Mouse (Mus musculus) MEL (cell line): Measurements from ENCODE around the gene Phgr1. TPM values are rescaled to one million over a fixed set of nuclear protein-coding genes. Genes with fewer than 3 reads are reported as not detected.

Source experiments
- DNase-seq: peaks from one replicate; pipeline ENCODE4 v3.0.0; 2011; ENCODE audit warnings: low read depth, low spot score
- H3K27ac ChIP-seq: 2 replicates; pipeline ENCODE4 v1.5.1; 2012; ENCODE audit warnings: low read depth, mild to moderate bottlenecking, control low read depth, low read length, moderate library complexity; ENCODE audit not compliant: control insufficient read depth
- H3K27me3 ChIP-seq, 2 experiments: fragments of 150-350 bp in 1 of 2; sonication (generic) in 1 of 2; 2 replicates each; pipeline ENCODE4 v1.6.1; 2012; ENCODE audit warnings: low read length in 2 of 2, mild to moderate bottlenecking in 2 of 2, improper control_type of control experiment in 1 of 2, moderate library complexity in 1 of 2; ENCODE audit not compliant: insufficient read depth in 2 of 2, control insufficient read depth in 1 of 2
- H3K36me3 ChIP-seq, 2 experiments: 2 replicates each; pipeline ENCODE4 v1.6.1; 2012 to 2014; ENCODE audit warnings: low read length in 2 of 2, improper control_type of control experiment in 1 of 2, inconsistent platforms in 1 of 2, mild to moderate bottlenecking in 1 of 2; ENCODE audit not compliant: insufficient read depth in 2 of 2, control insufficient read depth in 1 of 2
- H3K4me1 ChIP-seq, 2 experiments: fragments of 150-350 bp in 1 of 2; sonication (generic) in 1 of 2; 2 replicates each; pipeline ENCODE4 v1.6.1; 2012; ENCODE audit warnings: low read length in 2 of 2, improper control_type of control experiment in 1 of 2, mild to moderate bottlenecking in 1 of 2; ENCODE audit not compliant: insufficient read depth in 2 of 2, control insufficient read depth in 1 of 2
- H3K4me3 ChIP-seq, 2 experiments: fragments of 150-350 bp in 1 of 2; sonication (generic) in 1 of 2; 2 replicates each; pipeline ENCODE4 v1.5.1; 2012; ENCODE audit warnings: low read depth in 2 of 2, low read length in 2 of 2, mild to moderate bottlenecking in 2 of 2, moderate library complexity in 2 of 2, control low read depth in 1 of 2, improper control_type of control experiment in 1 of 2; ENCODE audit not compliant: control insufficient read depth in 1 of 2, insufficient read depth in 1 of 2
- H3K79me2 ChIP-seq: 2 replicates; pipeline ENCODE4 v1.6.1; 2012; ENCODE audit warnings: mild to moderate bottlenecking, low read length, moderate library complexity; ENCODE audit not compliant: control insufficient read depth, poor library complexity, insufficient read depth
- H3K9ac ChIP-seq: 2 replicates; pipeline ENCODE4 v1.6.1; 2012; ENCODE audit warnings: low read depth, mild to moderate bottlenecking, control low read depth, low read length, moderate library complexity; ENCODE audit not compliant: control insufficient read depth, poor library complexity, severe bottlenecking
- H3K9me3 ChIP-seq: fragments of 150-350 bp; sonication (generic); replicated peaks from 2 replicates; pipeline ENCODE4 v1.6.1; 2012; ENCODE audit warnings: mild to moderate bottlenecking, low read length, improper control_type of control experiment, moderate library complexity; ENCODE audit not compliant: insufficient read depth
- BHLHE40 ChIP-seq: IDR thresholded peaks from 2 replicates; pipeline ENCODE4 v1.6.1; 2012; ENCODE audit warnings: low read depth, mild to moderate bottlenecking, inconsistent platforms, low read length, improper control_type of control experiment, borderline replicate concordance
- CHD2 ChIP-seq: IDR thresholded peaks from 2 replicates; pipeline ENCODE4 v1.6.1; 2011; ENCODE audit warnings: low read length, improper control_type of control experiment
- ETS1 ChIP-seq: IDR thresholded peaks from 2 replicates; pipeline ENCODE4 v1.6.1; 2012; ENCODE audit warnings: low read depth, mild to moderate bottlenecking, inconsistent platforms, low read length, improper control_type of control experiment, moderate library complexity
- HCFC1 ChIP-seq: IDR thresholded peaks from 2 replicates; pipeline ENCODE4 v1.6.1; 2012; ENCODE audit warnings: low read depth, mild to moderate bottlenecking, inconsistent platforms, low read length, improper control_type of control experiment, moderate library complexity
- JUND ChIP-seq: IDR thresholded peaks from 2 replicates; pipeline ENCODE4 v1.6.1; 2011; ENCODE audit warnings: low read depth, mild to moderate bottlenecking, improper control_type of control experiment, low read length
- MAX ChIP-seq: IDR thresholded peaks from 2 replicates; pipeline ENCODE4 v1.6.1; 2011; ENCODE audit warnings: low read length, improper control_type of control experiment
- MEF2A ChIP-seq: IDR thresholded peaks from 2 replicates; pipeline ENCODE4 v1.6.1; 2014; ENCODE audit warnings: low read depth, mild to moderate bottlenecking, inconsistent platforms, low read length, improper control_type of control experiment; ENCODE audit not compliant: poor library complexity, insufficient replicate concordance, severe bottlenecking; ENCODE audit errors: extremely low read depth
- MXI1 ChIP-seq: IDR thresholded peaks from 2 replicates; pipeline ENCODE4 v1.6.1; 2011; ENCODE audit warnings: mild to moderate bottlenecking, low read depth, low read length, improper control_type of control experiment
- MYB ChIP-seq: IDR thresholded peaks from 2 replicates; pipeline ENCODE4 v1.6.1; 2011; ENCODE audit warnings: mild to moderate bottlenecking, low read depth, low read length, improper control_type of control experiment
- MYC ChIP-seq: IDR thresholded peaks from 2 replicates; pipeline ENCODE4 v1.6.1; 2011; ENCODE audit warnings: low read depth, mild to moderate bottlenecking, low read length, improper control_type of control experiment, moderate library complexity
- POLR2A ChIP-seq, 2 experiments: IDR thresholded peaks; 2 replicates each; pipeline ENCODE4 v1.6.1; 2011 to 2012; ENCODE audit warnings: low read length in 2 of 2, mild to moderate bottlenecking in 2 of 2, control low read depth in 1 of 2, improper control_type of control experiment in 1 of 2, low read depth in 1 of 2, moderate library complexity in 1 of 2; ENCODE audit not compliant: control insufficient read depth in 1 of 2, insufficient read depth in 1 of 2, poor library complexity in 1 of 2
- POLR2AphosphoS2 ChIP-seq: IDR thresholded peaks from 2 replicates; pipeline ENCODE4 v1.6.1; 2011; ENCODE audit warnings: low read length, improper control_type of control experiment
- RAD21 ChIP-seq: IDR thresholded peaks from 2 replicates; pipeline ENCODE4 v1.6.1; 2011; ENCODE audit warnings: mild to moderate bottlenecking, low read depth, low read length, improper control_type of control experiment
- SMC3 ChIP-seq: IDR thresholded peaks from 2 replicates; pipeline ENCODE4 v1.6.1; 2011; ENCODE audit warnings: low read depth, low read length, improper control_type of control experiment
- UBTF ChIP-seq: IDR thresholded peaks from 2 replicates; pipeline ENCODE4 v1.6.1; 2012; ENCODE audit warnings: low read depth, mild to moderate bottlenecking, inconsistent platforms, low read length, improper control_type of control experiment, moderate library complexity, borderline replicate concordance; ENCODE audit not compliant: insufficient read depth
- USF2 ChIP-seq, 2 experiments: IDR thresholded peaks; 2 replicates each; pipeline ENCODE4 v1.6.1; 2011 to 2012; ENCODE audit warnings: improper control_type of control experiment in 2 of 2, low read length in 2 of 2, borderline replicate concordance in 1 of 2, inconsistent platforms in 1 of 2, low read depth in 1 of 2, mild to moderate bottlenecking in 1 of 2; ENCODE audit not compliant: insufficient read depth in 1 of 2
- ZC3H11A ChIP-seq: IDR thresholded peaks from 2 replicates; pipeline ENCODE4 v1.6.1; 2012; ENCODE audit warnings: low read depth, mild to moderate bottlenecking, inconsistent platforms, low read length, improper control_type of control experiment
- ZKSCAN1 ChIP-seq: IDR thresholded peaks from 2 replicates; pipeline ENCODE4 v1.6.1; 2012; ENCODE audit warnings: low read depth, mild to moderate bottlenecking, inconsistent platforms, low read length, improper control_type of control experiment, moderate library complexity
- ZNF384 ChIP-seq: IDR thresholded peaks from 2 replicates; pipeline ENCODE4 v1.6.1; 2012; ENCODE audit warnings: low read depth, mild to moderate bottlenecking, inconsistent platforms, low read length, improper control_type of control experiment
- polyA plus RNA-seq, 2 experiments: library from polyadenylated mRNA; stranded (reverse) in 1 of 2; unstranded in 1 of 2; fragments of >175 nt in 1 of 2; fragments of >200 nt in 1 of 2; gene quantifications; 2 replicates each; pipeline versions ENCODE4 v1.2.1 to v1.2.4; 2012; ENCODE audit warnings: low replicate concordance in 2 of 2, low read depth in 1 of 2; ENCODE audit not compliant: insufficient read length in 2 of 2, insufficient read depth in 1 of 2, missing spikeins in 1 of 2
- total RNA-seq: library from RNA; depleted of rRNA; stranded (reverse); fragments of 300-350 nt; gene quantifications from 2 replicates; pipeline ENCODE4 v1.2.3, GENCODE M21; 2012

The Phgr1 gene
- total and polyA plus RNA-seq, 3 experiments = not detected

GRCm38 (mm10) chr2:118731981-118732380 is 40.6 kb upstream of the Phgr1 start:
- Histone ChIP-seq H3K4me1 (peaks cover 5 to 15% of the 10 kb centered on the region in 2 experiments), H3K27ac (no peak overlapping the region), H3K36me3 (peaks cover 0 to 17% of the 10 kb centered on the region in 2 experiments; a peak in 2 of 4 replicates), H3K79me2 (peaks cover 14% of the 10 kb centered on the region), H3K9me3 (no peaks in the 10 kb centered on the region), H3K4me3 (no peak overlapping the region), H3K27me3 (no peaks in the 10 kb centered on the region), H3K9ac (no peak overlapping the region)
- DNase-seq = no peak
- TF ChIP-seq POLR2AphosphoS2 = no peak
- no peak for TF ChIP-seq ZKSCAN1
- TF ChIP-seq ZC3H11A = no peak
- no peak for TF ChIP-seq USF2 (IDR thresholded peaks at IDR 0.05; ENCODE audit: borderline replicate concordance in 1 of 2, insufficient read depth in 1 of 2, low read depth in 1 of 2, low read length in 2 of 2)
- TF ChIP-seq JUND = no peak
- no peak for TF ChIP-seq MEF2A
- no peak for TF ChIP-seq POLR2A (IDR thresholded peaks at IDR 0.05; ENCODE audit: control insufficient read depth in 1 of 2, insufficient read depth in 1 of 2, low read depth in 1 of 2, low read length in 2 of 2, poor library complexity in 1 of 2)
- TF ChIP-seq ETS1 = no peak
- TF ChIP-seq SMC3 = no peak
- no peak for TF ChIP-seq MAX

- H3K79me2 ChIP-seq = peaks cover 1% of the 10 kb centered on the region; the same call in 1 of the 2 replicates
- H3K4me3 ChIP-seq = no peak overlapping the region
- TF ChIP-seq UBTF (no peak), RAD21 (no peak), ZNF384 (no peak), MYB (no peak), MYC (no peak), SMC3 (no peak), CHD2 (no peak), MXI1 (no peak), HCFC1 (no peak), BHLHE40 (no peak)
- H3K4me1 ChIP-seq = peaks cover 2 to 8% of the 10 kb centered on the region in 2 experiments
- H3K9me3 ChIP-seq = no peaks in the 10 kb centered on the region
- no peak for DNase-seq
- no peak overlapping the region for H3K9ac ChIP-seq
- no peaks in the 10 kb centered on the region for H3K27me3 ChIP-seq
- H3K36me3 ChIP-seq = peaks cover 0 to 14% of the 10 kb centered on the region in 2 experiments; a peak in 2 of 4 replicates
- H3K27ac ChIP-seq = no peak overlapping the region
These were observed 39.2 kb upstream of the Phgr1 start for GRCm38 (mm10) chr2:118733341-118733740.
